Mouse (Mus musculus) sigmoid colon, adult 10 weeks (tissue): ENCODE results near the gene Magel2. TPM values are rescaled to one million over a fixed set of nuclear protein-coding genes. Genes with fewer than 3 reads are reported as not detected.

Experiments
- polyA plus RNA-seq: library from polyadenylated mRNA; stranded (reverse); fragments of 350-450 nt; fragmentation: Illumina TruSeq; extraction: RNeasy Lipid Tissue Mini Kit (QIAGEN cat#74804); gene quantifications from one replicate; pipeline ENCODE4 v1.2.3, GENCODE M21; 2014; ENCODE audit warnings: low read depth, low replicate concordance

The Magel2 gene
- polyA plus RNA-seq: not detected

GRCm38 (mm10) chr7:62376510-62377304 is at the start of gene Magel2:
TSS of gene Magel2 (plus strand) at chr7:62377010.

GRCm38 (mm10) chr7:62346269-62346668 is 30.5 kb upstream of the Magel2 start, which contains the start of gene Ndn:
TSS of gene Ndn (plus strand) at chr7:62346569.

GRCm38 (mm10) chr7:62419493-62420360 is 42.9 kb downstream of the Magel2 start, which contains the start of gene Mkrn3:
TSS of gene Mkrn3 (minus strand) at chr7:62420139.

Other genes starting within 250 kb of the Magel2 start
- 3.1 TPM for gene Ndn, start 30.4 kb upstream of the Magel2 start, polyA plus RNA-seq
- 0.66 TPM for gene Mkrn3, start 43.1 kb downstream of the Magel2 start, polyA plus RNA-seq
- gene Peg12, start 87.5 kb downstream of the Magel2 start, polyA plus RNA-seq: 0.22 TPM